Mouse (Mus musculus): ENCODE results near the gene Smarcb1. TPM values are rescaled to one million over a fixed set of nuclear protein-coding genes. Genes with fewer than 3 reads are reported as not detected.
"Not testable (repeated sequence)": the region's sequence is repeated elsewhere in the genome, so short reads cannot be mapped to it uniquely, and the experiment has no call there.

Smarcb1 gene
- total and polyA plus RNA-seq, 2 experiments = 10.9 to 18.1 TPM

GRCm38 (mm10) chr10:75889406-75890153 is 31.8 kb downstream of the Smarcb1 start:
- H3K4me3 ChIP-seq (ENCODE audit: insufficient read depth, low read depth, low read length) = no peak overlapping the region
- no peaks in the 10 kb centered on the region for H3K79me2 ChIP-seq (ENCODE audit: control insufficient read depth, insufficient read depth, low read length)
- no peaks in the 10 kb centered on the region for H3K36me3 ChIP-seq (ENCODE audit: control insufficient read depth, insufficient read depth, low read length)
- no peak for DNase-seq (ENCODE audit: extremely low read depth, low read depth, low spot score)
- 75% methylated on average over 8 of the region's 8 CpGs for WGBS
- H3K4me1 ChIP-seq (ENCODE audit: control insufficient read depth, insufficient read depth, low read length) = peaks cover 5% of the 10 kb centered on the region; the same call in 1 of the 2 replicates
- H3K9ac ChIP-seq (ENCODE audit: low read depth, low read length) = no peak overlapping the region
- TF ChIP-seq CTCF (IDR thresholded peaks at IDR 0.05; ENCODE audit: low read depth, low read length) (no peak), POLR2A (IDR thresholded peaks at IDR 0.05; ENCODE audit: extremely low read depth, insufficient read depth, low read length) (no peak)
- no peaks in the 10 kb centered on the region for H3K27me3 ChIP-seq (ENCODE audit: control insufficient read depth, insufficient read depth, low read length)
- H3K27ac ChIP-seq (replicated peaks; ENCODE audit: insufficient read depth, low read depth, low read length) = no peak overlapping the region

- not testable (repeated sequence) for DNase-seq (ENCODE audit: extremely low read depth, low read depth, low spot score); H3K27ac ChIP-seq (replicated peaks; ENCODE audit: insufficient read depth, low read depth, low read length); H3K27me3 ChIP-seq (ENCODE audit: control insufficient read depth, insufficient read depth, low read length); H3K79me2 ChIP-seq (ENCODE audit: control insufficient read depth, insufficient read depth, low read length); H3K9ac ChIP-seq (ENCODE audit: low read depth, low read length); H3K36me3 ChIP-seq (ENCODE audit: control insufficient read depth, insufficient read depth, low read length); H3K4me3 ChIP-seq (ENCODE audit: insufficient read depth, low read depth, low read length); H3K4me1 ChIP-seq (ENCODE audit: control insufficient read depth, insufficient read depth, low read length)
- 85% methylated on average over 5 of the region's 5 CpGs for WGBS
Measured at GRCm38 (mm10) chr10:75887504-75887903, 33.9 kb downstream of the Smarcb1 start.

GRCm38 (mm10) chr10:75884742-75885141 is 36.7 kb downstream of the Smarcb1 start:
- Histone ChIP-seq H3K9ac (ENCODE audit: low read depth, low read length) (no peak overlapping the region), H3K4me3 (ENCODE audit: insufficient read depth, low read depth, low read length) (no peak overlapping the region), H3K4me1 (ENCODE audit: control insufficient read depth, insufficient read depth, low read length) (peaks cover 6% of the 10 kb centered on the region; the same call in 1 of the 2 replicates), H3K27ac (replicated peaks; ENCODE audit: insufficient read depth, low read depth, low read length) (no peak overlapping the region), H3K79me2 (ENCODE audit: control insufficient read depth, insufficient read depth, low read length) (no peaks in the 10 kb centered on the region), H3K27me3 (ENCODE audit: control insufficient read depth, insufficient read depth, low read length) (no peaks in the 10 kb centered on the region), H3K36me3 (ENCODE audit: control insufficient read depth, insufficient read depth, low read length) (no peaks in the 10 kb centered on the region)
- TF ChIP-seq CTCF (IDR thresholded peaks at IDR 0.05; ENCODE audit: low read depth, low read length) (no peak), POLR2A (IDR thresholded peaks at IDR 0.05; ENCODE audit: extremely low read depth, insufficient read depth, low read length) (no peak)
- no peak for DNase-seq (ENCODE audit: extremely low read depth, low read depth, low spot score)
- 90% methylated on average over 8 of the region's 8 CpGs for WGBS

- no peaks in the 10 kb centered on the region for H3K36me3 ChIP-seq (ENCODE audit: control insufficient read depth, insufficient read depth, low read length)
- H3K4me3 ChIP-seq (ENCODE audit: insufficient read depth, low read depth, low read length) = peak overlapping the region; percentile 27
- WGBS = under 1% methylated on average over 10 of the region's 10 CpGs
- H3K4me1 ChIP-seq (ENCODE audit: control insufficient read depth, insufficient read depth, low read length) = peaks cover 6% of the 10 kb centered on the region; the same call in 1 of the 2 replicates
- no peaks in the 10 kb centered on the region for H3K27me3 ChIP-seq (ENCODE audit: control insufficient read depth, insufficient read depth, low read length)
- no peaks in the 10 kb centered on the region for H3K79me2 ChIP-seq (ENCODE audit: control insufficient read depth, insufficient read depth, low read length)
- peak; percentile 75 for TF ChIP-seq CTCF (IDR thresholded peaks at IDR 0.05; ENCODE audit: low read depth, low read length)
- TF ChIP-seq POLR2A (IDR thresholded peaks at IDR 0.05; ENCODE audit: extremely low read depth, insufficient read depth, low read length) = no peak
- DNase-seq (ENCODE audit: extremely low read depth, low read depth, low spot score) = peak; percentile 86
- H3K27ac ChIP-seq (replicated peaks; ENCODE audit: insufficient read depth, low read depth, low read length) = peak overlapping the region; percentile 85
- H3K9ac ChIP-seq (ENCODE audit: low read depth, low read length) = peak overlapping the region; percentile 76
Measured at GRCm38 (mm10) chr10:75883232-75883552, 38.2 kb downstream of the Smarcb1 start.

- peak overlapping the region; percentile 27 for H3K4me3 ChIP-seq (ENCODE audit: insufficient read depth, low read depth, low read length)
- peak overlapping the region; percentile 85 for H3K27ac ChIP-seq (replicated peaks; ENCODE audit: insufficient read depth, low read depth, low read length)
- H3K4me1 ChIP-seq (ENCODE audit: control insufficient read depth, insufficient read depth, low read length) = peaks cover 6% of the 10 kb centered on the region; the same call in 1 of the 2 replicates
- WGBS = 7% methylated on average over 15 of the region's 15 CpGs
- no peaks in the 10 kb centered on the region for H3K79me2 ChIP-seq (ENCODE audit: control insufficient read depth, insufficient read depth, low read length)
- H3K27me3 ChIP-seq (ENCODE audit: control insufficient read depth, insufficient read depth, low read length) = no peaks in the 10 kb centered on the region
- H3K9ac ChIP-seq (ENCODE audit: low read depth, low read length) = peak overlapping the region; percentile 76
- no peak for DNase-seq (ENCODE audit: extremely low read depth, low read depth, low spot score)
- TF ChIP-seq POLR2A (IDR thresholded peaks at IDR 0.05; ENCODE audit: extremely low read depth, insufficient read depth, low read length) = peak; percentile 38; the same call in 1 of the 2 replicates
- no peak for TF ChIP-seq CTCF (IDR thresholded peaks at IDR 0.05; ENCODE audit: low read depth, low read length)
- no peaks in the 10 kb centered on the region for H3K36me3 ChIP-seq (ENCODE audit: control insufficient read depth, insufficient read depth, low read length)
Measured at GRCm38 (mm10) chr10:75882433-75883231, 38.8 kb downstream of the Smarcb1 start.
